Mouse (Mus musculus) liver, embryonic 14.5 days (tissue): Measurements from ENCODE around the gene Ccdc6.

ENCODE experiments used
- CTCF ChIP-seq: IDR thresholded peaks from 2 replicates; pipeline ENCODE4 v1.5.1; 2016; ENCODE audit warnings: antibody characterized with exemption, low read depth, control low read depth
- EP300 ChIP-seq: IDR thresholded peaks from 2 replicates; pipeline ENCODE4 v1.6.1; 2016; ENCODE audit warnings: antibody characterized with exemption, low read depth

GRCm38 (mm10) chr10:70097291-70097901 lies 475 bp downstream of the Ccdc6 start:
- no peak for TF ChIP-seq CTCF
- TF ChIP-seq EP300 = no peak
